Mouse (Mus musculus): ENCODE measurements around the gene Bcl2. TPM values are rescaled to one million over a fixed set of nuclear protein-coding genes. Genes with fewer than 3 reads are reported as not detected.

The Bcl2 gene
- polyA plus RNA-seq, 1 experiment, result 10.7 TPM

DNA sequence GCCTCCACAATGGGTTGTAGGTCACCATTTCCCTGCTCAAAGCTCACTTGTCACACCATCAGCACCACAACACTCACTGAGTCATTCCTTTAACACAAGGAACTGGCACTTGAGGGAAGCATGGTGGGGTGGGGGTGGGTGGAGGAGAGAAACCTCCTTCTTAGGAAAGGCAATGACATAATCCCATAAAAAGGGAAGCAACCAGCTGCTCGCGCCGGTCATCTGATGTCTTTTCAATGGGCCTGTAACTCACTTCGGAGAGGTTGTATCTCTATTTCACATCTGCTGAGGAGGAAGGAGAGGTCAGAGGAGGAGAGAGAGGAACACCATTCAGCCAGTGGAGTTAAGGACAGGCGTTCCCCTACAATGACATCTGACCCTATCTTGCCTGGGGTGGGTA lies 86.8 kb downstream of the Bcl2 start:
- no peak overlapping the region for H3K4me3 ChIP-seq (ENCODE audit: control insufficient read depth, insufficient read depth, low read length)
- no peak overlapping the region for H3K27ac ChIP-seq (ENCODE audit: control insufficient read depth, insufficient read depth, low read length)
- DNase-seq, result no peak
- peaks cover 2% of the 10 kb centered on the region; the same call in 1 of the 2 replicates for H3K4me1 ChIP-seq (replicated peaks; ENCODE audit: control insufficient read depth, insufficient read depth, low read length)
- H3K36me3 ChIP-seq (ENCODE audit: control insufficient read depth, insufficient read depth, low read length), result no peaks in the 10 kb centered on the region
- TF ChIP-seq POLR2A (IDR thresholded peaks at IDR 0.05; ENCODE audit: control insufficient read depth, extremely low read depth, insufficient read depth, low read length, poor library complexity) (no peak), CTCF (IDR thresholded peaks at IDR 0.05; ENCODE audit: borderline replicate concordance, control insufficient read depth, extremely low read depth, insufficient read depth, low read length, poor library complexity) (no peak)
- no peaks in the 10 kb centered on the region for H3K27me3 ChIP-seq (ENCODE audit: control insufficient read depth, insufficient read depth, low read length)
- WGBS, result 59% methylated on average over 5 of the region's 5 CpGs

DNA sequence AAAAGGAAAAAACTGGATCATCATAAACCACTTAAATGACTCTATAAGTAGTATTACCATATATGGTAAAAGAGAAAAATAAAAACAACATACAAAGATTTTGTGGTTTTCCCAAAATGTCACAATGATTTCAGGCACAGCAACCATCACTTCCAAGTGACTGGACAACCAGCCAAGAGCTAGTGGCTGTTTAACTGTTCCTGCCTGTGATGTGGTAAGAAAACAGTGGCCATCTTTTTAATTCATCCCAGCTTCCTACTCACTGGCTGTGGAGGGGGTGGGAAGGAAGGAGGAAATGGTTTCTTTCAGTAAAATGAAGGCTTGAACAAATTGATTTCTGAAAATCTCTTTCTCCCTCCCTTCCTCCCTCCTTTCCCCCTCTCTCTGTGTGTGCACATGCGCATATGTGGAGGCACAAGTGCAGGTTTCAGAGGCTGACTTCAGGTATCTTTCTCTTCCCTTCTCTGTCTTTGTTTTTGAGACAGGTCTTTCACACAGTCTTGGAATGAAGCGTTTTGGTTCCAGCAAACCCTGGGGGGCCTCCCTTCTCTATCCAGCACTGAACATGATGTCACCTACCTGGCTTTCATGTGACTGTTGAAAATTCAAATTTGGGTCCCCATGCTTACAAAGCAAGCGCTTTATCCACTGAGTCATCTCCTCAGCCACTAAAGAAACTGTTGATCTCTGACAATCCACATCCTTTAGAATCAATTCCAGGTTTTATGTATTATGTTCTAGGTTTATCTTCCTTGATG lies 93.7 kb downstream of the Bcl2 start:
- Histone ChIP-seq H3K4me1 (replicated peaks; ENCODE audit: control insufficient read depth, insufficient read depth, low read length) (peaks cover 4% of the 10 kb centered on the region), H3K27ac (ENCODE audit: control insufficient read depth, insufficient read depth, low read length) (no peak overlapping the region), H3K4me3 (ENCODE audit: control insufficient read depth, insufficient read depth, low read length) (no peak overlapping the region), H3K36me3 (ENCODE audit: control insufficient read depth, insufficient read depth, low read length) (no peaks in the 10 kb centered on the region), H3K27me3 (ENCODE audit: control insufficient read depth, insufficient read depth, low read length) (no peaks in the 10 kb centered on the region)
- TF ChIP-seq CTCF (IDR thresholded peaks at IDR 0.05; ENCODE audit: borderline replicate concordance, control insufficient read depth, extremely low read depth, insufficient read depth, low read length, poor library complexity), result no peak
- no peak for TF ChIP-seq POLR2A (IDR thresholded peaks at IDR 0.05; ENCODE audit: control insufficient read depth, extremely low read depth, insufficient read depth, low read length, poor library complexity)
- DNase-seq, result no peak
- WGBS, result 87% methylated on average over 3 of the region's 3 CpGs

DNA sequence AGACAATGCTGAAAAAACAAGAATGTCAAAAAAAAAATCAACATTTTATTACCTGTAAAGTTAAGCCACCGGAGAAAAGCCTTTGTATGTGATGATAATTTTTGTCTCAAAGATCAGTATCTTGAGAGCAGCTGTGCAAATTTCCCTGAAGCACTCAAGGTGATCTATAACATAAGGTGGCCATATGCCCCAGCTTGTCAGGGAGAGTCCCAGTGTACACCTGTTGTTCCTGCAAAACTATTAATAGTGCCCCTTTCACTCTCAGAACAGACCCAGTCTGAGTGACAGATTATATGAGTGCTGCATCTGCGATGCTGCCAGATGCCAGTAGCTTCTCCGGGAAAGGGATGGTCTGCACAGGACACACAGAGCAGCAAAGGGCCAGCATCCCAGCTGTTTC lies 95.3 kb downstream of the Bcl2 start:
- WGBS, result 74% methylated on average over 3 of the region's 3 CpGs
- no peaks in the 10 kb centered on the region for H3K36me3 ChIP-seq (ENCODE audit: control insufficient read depth, insufficient read depth, low read length)
- no peak overlapping the region for H3K27ac ChIP-seq (ENCODE audit: control insufficient read depth, insufficient read depth, low read length)
- H3K4me3 ChIP-seq (ENCODE audit: control insufficient read depth, insufficient read depth, low read length), result no peak overlapping the region
- no peak for TF ChIP-seq CTCF (IDR thresholded peaks at IDR 0.05; ENCODE audit: borderline replicate concordance, control insufficient read depth, extremely low read depth, insufficient read depth, low read length, poor library complexity)
- no peak for TF ChIP-seq POLR2A (IDR thresholded peaks at IDR 0.05; ENCODE audit: control insufficient read depth, extremely low read depth, insufficient read depth, low read length, poor library complexity)
- H3K27me3 ChIP-seq (ENCODE audit: control insufficient read depth, insufficient read depth, low read length), result no peaks in the 10 kb centered on the region
- peaks cover 4% of the 10 kb centered on the region for H3K4me1 ChIP-seq (replicated peaks; ENCODE audit: control insufficient read depth, insufficient read depth, low read length)
- no peak for DNase-seq

DNA sequence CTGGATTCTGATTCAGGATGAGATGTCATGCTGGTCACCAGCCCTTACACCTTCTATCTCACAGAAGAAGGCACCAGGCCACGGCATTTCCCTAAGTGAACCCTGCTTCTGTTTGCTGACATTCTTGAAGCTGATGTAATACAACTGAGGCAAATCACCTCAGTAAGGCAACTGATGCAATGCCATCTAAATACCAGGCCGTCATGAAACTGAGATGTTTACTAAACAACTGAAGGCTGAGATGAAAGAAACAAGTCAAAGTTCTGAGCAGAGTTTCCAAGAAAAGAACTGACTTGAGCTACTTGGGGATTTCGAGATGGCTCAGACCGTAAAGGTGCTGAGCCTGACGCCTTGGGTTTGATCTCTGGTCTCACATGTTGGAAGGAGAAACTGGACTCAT lies 97.1 kb downstream of the Bcl2 start:
- H3K4me1 ChIP-seq (replicated peaks; ENCODE audit: control insufficient read depth, insufficient read depth, low read length), result peaks cover 11% of the 10 kb centered on the region
- no peaks in the 10 kb centered on the region for H3K36me3 ChIP-seq (ENCODE audit: control insufficient read depth, insufficient read depth, low read length)
- H3K27me3 ChIP-seq (ENCODE audit: control insufficient read depth, insufficient read depth, low read length), result no peaks in the 10 kb centered on the region
- no peak overlapping the region for H3K4me3 ChIP-seq (ENCODE audit: control insufficient read depth, insufficient read depth, low read length)
- TF ChIP-seq POLR2A (IDR thresholded peaks at IDR 0.05; ENCODE audit: control insufficient read depth, extremely low read depth, insufficient read depth, low read length, poor library complexity) (no peak), CTCF (IDR thresholded peaks at IDR 0.05; ENCODE audit: borderline replicate concordance, control insufficient read depth, extremely low read depth, insufficient read depth, low read length, poor library complexity) (no peak)
- no peak overlapping the region for H3K27ac ChIP-seq (ENCODE audit: control insufficient read depth, insufficient read depth, low read length)
- 83% methylated on average over 5 of the region's 5 CpGs for WGBS
- no peak for DNase-seq

DNA sequence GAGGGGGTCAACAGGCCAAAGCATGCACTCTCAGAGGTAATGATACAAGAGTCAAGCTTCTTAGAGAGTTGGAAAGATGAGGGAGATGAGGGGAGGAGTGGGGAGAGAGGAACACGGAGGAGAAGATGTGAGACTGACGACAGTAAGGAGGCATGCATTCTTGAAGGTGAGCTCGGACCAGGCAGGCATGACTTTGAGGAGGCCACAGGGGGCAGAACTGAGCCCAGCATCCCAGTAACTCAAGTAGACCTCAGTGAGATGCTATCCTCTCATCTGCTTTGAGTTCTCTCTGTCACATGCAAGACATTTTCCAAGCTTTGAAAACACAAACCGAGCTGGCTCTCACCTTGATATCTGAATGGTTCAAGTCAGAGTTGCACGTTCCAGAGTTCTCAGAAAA lies 100.7 kb downstream of the Bcl2 start:
- Histone ChIP-seq H3K27ac (ENCODE audit: control insufficient read depth, insufficient read depth, low read length) (no peak overlapping the region), H3K27me3 (ENCODE audit: control insufficient read depth, insufficient read depth, low read length) (no peaks in the 10 kb centered on the region), H3K36me3 (ENCODE audit: control insufficient read depth, insufficient read depth, low read length) (no peaks in the 10 kb centered on the region), H3K4me1 (replicated peaks; ENCODE audit: control insufficient read depth, insufficient read depth, low read length) (0 out of 2 replicates have a peak, but pooled peaks cover 9% of the 10 kb centered on the region), H3K4me3 (ENCODE audit: control insufficient read depth, insufficient read depth, low read length) (no peak overlapping the region)
- TF ChIP-seq CTCF (IDR thresholded peaks at IDR 0.05; ENCODE audit: borderline replicate concordance, control insufficient read depth, extremely low read depth, insufficient read depth, low read length, poor library complexity) (no peak), POLR2A (IDR thresholded peaks at IDR 0.05; ENCODE audit: control insufficient read depth, extremely low read depth, insufficient read depth, low read length, poor library complexity) (no peak)
- no peak for DNase-seq
- 76% methylated on average over 5 of the region's 5 CpGs for WGBS

DNA sequence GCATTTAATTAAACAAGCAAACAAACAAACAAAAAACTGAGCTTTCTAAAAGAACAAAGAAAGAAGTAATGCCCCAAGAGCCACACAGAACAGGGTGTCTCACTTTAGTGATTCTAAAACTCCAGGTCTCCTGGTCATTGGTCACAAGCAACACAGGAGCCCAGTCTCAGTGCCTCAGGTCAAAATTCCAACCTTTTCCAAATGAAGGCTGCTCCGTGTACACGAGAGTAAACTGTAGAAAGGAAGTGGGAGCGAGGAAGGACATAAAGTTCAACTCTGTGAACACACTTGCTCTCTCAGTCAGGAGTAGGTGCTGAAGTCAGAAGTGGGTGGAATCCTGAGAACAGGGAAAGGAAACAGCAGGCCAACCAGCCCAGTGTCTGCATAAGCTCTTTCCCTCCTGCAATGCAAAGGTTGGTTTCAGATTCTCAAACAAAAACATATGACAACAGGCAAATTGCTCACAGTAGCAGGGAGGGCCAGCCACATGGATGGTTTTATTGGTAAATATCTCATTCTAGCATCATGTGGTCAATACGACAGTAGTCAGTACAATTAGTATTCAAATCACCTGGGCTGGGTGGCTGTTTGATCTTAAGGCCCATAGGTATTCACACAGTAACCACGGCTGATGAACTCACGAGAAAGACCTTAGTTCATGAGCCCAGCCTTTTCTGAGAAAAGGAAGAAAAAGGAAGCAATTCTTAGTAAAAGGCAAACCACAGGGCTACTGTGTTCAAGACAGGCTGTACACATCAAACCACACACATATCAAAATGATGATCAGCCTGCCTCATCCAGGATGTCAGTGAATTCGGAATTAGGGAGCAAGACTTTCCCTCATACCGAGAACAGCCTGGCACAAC lies 101.7 kb downstream of the Bcl2 start:
- Histone ChIP-seq H3K4me3 (ENCODE audit: control insufficient read depth, insufficient read depth, low read length) (no peak overlapping the region), H3K27ac (ENCODE audit: control insufficient read depth, insufficient read depth, low read length) (peak overlapping the region; percentile 18; the same call in 1 of the 2 replicates), H3K4me1 (replicated peaks; ENCODE audit: control insufficient read depth, insufficient read depth, low read length) (0 out of 2 replicates have a peak, but pooled peaks cover 9% of the 10 kb centered on the region), H3K36me3 (ENCODE audit: control insufficient read depth, insufficient read depth, low read length) (no peaks in the 10 kb centered on the region), H3K27me3 (ENCODE audit: control insufficient read depth, insufficient read depth, low read length) (no peaks in the 10 kb centered on the region)
- no peak for DNase-seq
- WGBS, result 11% methylated on average over 8 of the region's 8 CpGs
- TF ChIP-seq CTCF (IDR thresholded peaks at IDR 0.05; ENCODE audit: borderline replicate concordance, control insufficient read depth, extremely low read depth, insufficient read depth, low read length, poor library complexity) (no peak), POLR2A (IDR thresholded peaks at IDR 0.05; ENCODE audit: control insufficient read depth, extremely low read depth, insufficient read depth, low read length, poor library complexity) (no peak)

All from thymus, adult 2 months (tissue).